ENCODE assay signal across 9 mouse cellular contexts in genomic region chr6:115734909-115735308, GRCm38 (mm10). TPM values are rescaled to one million over a fixed set of nuclear protein-coding genes. Genes with fewer than 3 reads are reported as not detected.
DNase-seq lines count a peak whose midpoint lies in the region; ATAC-seq and TF ChIP-seq lines count a peak whose summit lies in the region.
"Had no signal": no experiment of that assay in that cellular context is flagged by ENCODE, and none has a peak within 500 bp of the region (broad histone marks: within the 10 kb centered on the region; RNA-seq: fewer than 3 reads in every experiment).

No protein-coding gene starts in this region.

- no peak overlapping the region for H3K27ac ChIP-seq in hindbrain, embryonic 11.5 days (ENCODE audit: low read depth, low read length)
- H3K27ac ChIP-seq in hindbrain, embryonic 14.5 days, result no peak overlapping the region
- H3K27ac ChIP-seq in ES-Bruce4 (ENCODE audit: insufficient read depth, low read length), result no peak overlapping the region
- H3K27ac ChIP-seq: limb, embryonic 13.5 days had no signal

- TF ChIP-seq EP300 in ES-Bruce4 (IDR thresholded peaks at IDR 0.05; ENCODE audit: insufficient read depth, low read depth, low read length), result no peak

- TF ChIP-seq POLR2A in ES-Bruce4 (IDR thresholded peaks at IDR 0.05; ENCODE audit: insufficient read depth, low read length), result no peak

- H3K4me1 ChIP-seq in hindbrain, embryonic 11.5 days (replicated peaks; ENCODE audit: control insufficient read depth, insufficient read depth, low read length), result no peaks in the 10 kb centered on the region; the same call in 1 of the 2 replicates
- H3K4me1 ChIP-seq in hindbrain, embryonic 14.5 days (replicated peaks; ENCODE audit: control insufficient read depth, insufficient read depth, low read length), result no peaks in the 10 kb centered on the region
- peaks cover 3% of the 10 kb centered on the region for H3K4me1 ChIP-seq in ES-Bruce4 (ENCODE audit: control insufficient read depth, insufficient read depth, low read length)

- WGBS in hindbrain, embryonic 11.5 days, result 77% methylated on average over 4 of the region's 4 CpGs
- WGBS in hindbrain, embryonic 14.5 days, result 82% methylated on average over 4 of the region's 4 CpGs

- H3K36me3 ChIP-seq in hindbrain, embryonic 11.5 days (ENCODE audit: control insufficient read depth, insufficient read depth, low read length), result no peaks in the 10 kb centered on the region
- no peaks in the 10 kb centered on the region for H3K36me3 ChIP-seq in hindbrain, embryonic 14.5 days (replicated peaks; ENCODE audit: control insufficient read depth, insufficient read depth)
- no peaks in the 10 kb centered on the region for H3K36me3 ChIP-seq in ES-Bruce4 (ENCODE audit: control insufficient read depth, insufficient read depth, low read length, poor library complexity, severe bottlenecking)
- H3K36me3 ChIP-seq: limb, embryonic 13.5 days had no signal

- no peak overlapping the region for H3K9ac ChIP-seq in hindbrain, embryonic 11.5 days (ENCODE audit: low read depth, low read length)
- no peak overlapping the region for H3K9ac ChIP-seq in hindbrain, embryonic 14.5 days
- H3K9ac ChIP-seq in ES-Bruce4 (ENCODE audit: low read depth, poor library complexity, severe bottlenecking), result no peak overlapping the region
- H3K9ac ChIP-seq: limb, embryonic 13.5 days had no signal

- H3K9me3 ChIP-seq in hindbrain, embryonic 11.5 days (ENCODE audit: control insufficient read depth, low read length), result no peaks in the 10 kb centered on the region
- no peaks in the 10 kb centered on the region for H3K9me3 ChIP-seq in hindbrain, embryonic 14.5 days (ENCODE audit: control insufficient read depth, low read length)
- H3K9me3 ChIP-seq in ES-Bruce4 (replicated peaks; ENCODE audit: control insufficient read depth, insufficient read depth, low read length, poor library complexity, severe bottlenecking), result no peaks in the 10 kb centered on the region

- no peaks in the 10 kb centered on the region for H3K27me3 ChIP-seq in hindbrain, embryonic 11.5 days (ENCODE audit: control insufficient read depth, insufficient read depth, low read length)
- H3K27me3 ChIP-seq in hindbrain, embryonic 14.5 days (ENCODE audit: control insufficient read depth, insufficient read depth, low read length), result no peaks in the 10 kb centered on the region
- H3K27me3 ChIP-seq in ES-Bruce4 (ENCODE audit: control insufficient read depth, insufficient read depth, low read length, poor library complexity, severe bottlenecking), result no peaks in the 10 kb centered on the region
- H3K27me3 ChIP-seq: limb, embryonic 13.5 days had no signal

- DNase-seq in hindbrain, embryonic 11.5 days (ENCODE audit: low spot score), result peak; percentile 36
- no peak for DNase-seq in hindbrain, embryonic 14.5 days (ENCODE audit: low spot score)
- DNase-seq in 3T3-L1 (ENCODE audit: low read depth, low spot score), result peak; percentile 68
- DNase-seq in retina, embryonic 14.5 days (ENCODE audit: low spot score), result peak; percentile 19
- DNase-seq in ovary, adult 18-20 months (ENCODE audit: low spot score), result no peak
- DNase-seq in left cerebral cortex, adult 11 months (ENCODE audit: low spot score), result no peak

- no peak overlapping the region for H3K4me3 ChIP-seq in hindbrain, embryonic 11.5 days (ENCODE audit: low read depth, low read length)
- H3K4me3 ChIP-seq in hindbrain, embryonic 14.5 days (replicated peaks; ENCODE audit: low read length), result no peak overlapping the region
- H3K4me3 ChIP-seq in ES-Bruce4 (ENCODE audit: low read depth, low read length), result no peak overlapping the region
- H3K4me3 ChIP-seq: limb, embryonic 13.5 days had no signal

- ATAC-seq in hindbrain, embryonic 11.5 days (ENCODE audit: low FRiP score), result no peak
- no peak for ATAC-seq in hindbrain, embryonic 14.5 days (ENCODE audit: low FRiP score)
- ATAC-seq in erythroblast, adult 5-6 weeks (replicated peaks; ENCODE audit: low FRiP score, poor library complexity, severe bottlenecking), result peak; percentile 56

- TF ChIP-seq CTCF in ES-Bruce4 (IDR thresholded peaks at IDR 0.05; ENCODE audit: low read depth, low read length), result peak; percentile 62

- H3K4me2 ChIP-seq in hindbrain, embryonic 11.5 days (replicated peaks; ENCODE audit: low read depth, low read length), result no peak overlapping the region
- H3K4me2 ChIP-seq in hindbrain, embryonic 14.5 days (replicated peaks), result no peak overlapping the region
- H3K4me2 ChIP-seq: limb, embryonic 13.5 days had no signal

RNA-seq across cellular contexts. Expression of gene Tmem40, which starts 27.3 kb away (rescaled TPM):
- 1.9 and 2.1 TPM in 2 replicates for polyA plus RNA-seq in hindbrain, embryonic 11.5 days (2014; fragmentation: Nextera tagmentation; extraction: Ambion mirVana)
- polyA plus RNA-seq in hindbrain, embryonic 14.5 days (2014; fragmentation: Nextera tagmentation; extraction: Ambion mirVana), result 1.4 and 1.8 TPM in 2 replicates
- 12.9 and 16.9 TPM in 2 replicates for polyA plus RNA-seq in ES-Bruce4 (2011; ENCODE audit: insufficient read depth, insufficient read length, low read depth, missing spikeins)
- 1.7 and 10.2 TPM in 2 replicates for total RNA-seq in erythroblast, adult 5-6 weeks (2015; ENCODE audit: low replicate concordance)
- 7.4 and 10.6 TPM in 2 replicates for total RNA-seq in erythroblast, adult 5-6 weeks (2017; ENCODE audit: low replicate concordance)

RNA-seq across cellular contexts. Expression of gene Cand2, which starts 39.4 kb away (rescaled TPM):
- polyA plus RNA-seq in hindbrain, embryonic 11.5 days (2014; fragmentation: Nextera tagmentation; extraction: Ambion mirVana), result 20.2 and 23.3 TPM in 2 replicates
- polyA plus RNA-seq in hindbrain, embryonic 14.5 days (2014; fragmentation: Nextera tagmentation; extraction: Ambion mirVana), result 10.6 and 11.1 TPM in 2 replicates
- polyA plus RNA-seq in ES-Bruce4 (2011; ENCODE audit: insufficient read depth, insufficient read length, low read depth, missing spikeins), result 12.8 and 13.9 TPM in 2 replicates
- total RNA-seq in erythroblast, adult 5-6 weeks (2015; ENCODE audit: low replicate concordance), result 0.21 TPM in 1 of 2 replicates, not detected in the other
- 0.14 and 0.17 TPM in 2 replicates for total RNA-seq in erythroblast, adult 5-6 weeks (2017; ENCODE audit: low replicate concordance)

RNA-seq across cellular contexts. Expression of gene Raf1, which starts 58.5 kb away (rescaled TPM):
- polyA plus RNA-seq in hindbrain, embryonic 11.5 days (2014; fragmentation: Nextera tagmentation; extraction: Ambion mirVana), result 148 and 157 TPM in 2 replicates
- 157 and 159 TPM in 2 replicates for polyA plus RNA-seq in hindbrain, embryonic 14.5 days (2014; fragmentation: Nextera tagmentation; extraction: Ambion mirVana)
- 67.7 and 81.1 TPM in 2 replicates for polyA plus RNA-seq in ES-Bruce4 (2011; ENCODE audit: insufficient read depth, insufficient read length, low read depth, missing spikeins)
- total RNA-seq in erythroblast, adult 5-6 weeks (2015; ENCODE audit: low replicate concordance), result 28.4 and 44.7 TPM in 2 replicates
- 19.2 and 36.5 TPM in 2 replicates for total RNA-seq in erythroblast, adult 5-6 weeks (2017; ENCODE audit: low replicate concordance)

Comparison
In these comparisons a context has a peak if more than half of its experiments do, and no peak if none do; other contexts are left out.
1. DNase-seq: peak in hindbrain, embryonic 11.5 days (single experiment), 3T3-L1 (single experiment) and retina, embryonic 14.5 days (single experiment); none in hindbrain, embryonic 14.5 days (single experiment), ovary, adult 18-20 months (single experiment) and left cerebral cortex, adult 11 months (single experiment).